Mouse (Mus musculus) erythroid progenitor cell, adult 5-6 weeks (primary cell): Measurements from ENCODE around the gene Clasp2. TPM values are rescaled to one million over a fixed set of nuclear protein-coding genes. Genes with fewer than 3 reads are reported as not detected.

Experiments
- ATAC-seq: replicated peaks from 2 replicates; pipeline ENCODE4 v1.8.0; 2016; ENCODE audit warnings: moderate number of reproducible peaks, mild to moderate bottlenecking, moderate TSS enrichment, inconsistent platforms; ENCODE audit not compliant: poor library complexity, low FRiP score, severe bottlenecking
- total RNA-seq, 2 experiments: library from RNA; stranded (forward) in 1 of 2; stranded (reverse) in 1 of 2; fragments of 150-400 nt in 1 of 2; fragments of 186-747, 209-891 nt in 1 of 2; gene quantifications; 2 replicates each; pipeline versions ENCODE4 v1.2.3 to v1.2.4; 2015 to 2017; ENCODE audit warnings: low replicate concordance in 2 of 2

The Clasp2 gene
- total RNA-seq, 2 experiments from 2014 or later, result 25.6 to 31.3 TPM

DNA sequence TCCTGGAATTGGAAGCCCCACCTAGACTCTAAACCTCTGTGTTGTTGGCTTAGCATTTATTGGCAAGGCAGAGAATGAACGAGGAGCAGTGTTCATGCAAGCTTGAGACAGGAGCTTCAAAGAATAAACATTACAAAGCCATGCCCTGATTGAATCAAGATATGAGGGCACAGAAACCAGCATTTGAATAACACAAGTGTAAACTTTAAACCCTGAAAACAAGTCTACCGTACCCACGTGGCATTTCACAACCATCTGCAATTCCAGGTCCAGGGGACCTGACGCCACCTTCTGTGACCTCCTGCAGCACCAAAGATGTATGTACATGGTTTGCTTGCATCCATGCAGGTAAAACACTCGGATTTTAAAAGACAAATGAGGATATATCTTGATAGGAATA is 181.4 kb downstream of the Clasp2 start:
- no peak for ATAC-seq

DNA sequence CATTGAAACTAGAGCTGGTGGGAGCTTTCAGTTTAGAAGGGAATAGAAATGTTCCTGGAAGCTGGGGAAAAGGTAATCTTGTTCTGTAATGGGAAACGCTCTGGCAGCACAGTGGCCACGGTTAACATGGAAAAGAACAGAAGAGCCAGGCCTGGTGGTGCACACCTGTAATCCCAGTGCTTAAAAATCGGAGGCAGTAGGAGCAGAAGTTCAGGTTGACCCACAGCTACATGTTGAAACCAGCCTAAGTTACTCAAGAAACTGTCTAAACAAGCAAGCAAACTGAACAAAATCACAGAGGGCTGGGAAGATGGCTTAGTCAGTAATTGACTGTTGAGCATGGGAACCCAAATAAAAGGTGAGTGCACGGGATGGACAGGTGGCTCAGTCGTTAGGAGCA is 183.6 kb downstream of the Clasp2 start:
- ATAC-seq, result no peak

DNA sequence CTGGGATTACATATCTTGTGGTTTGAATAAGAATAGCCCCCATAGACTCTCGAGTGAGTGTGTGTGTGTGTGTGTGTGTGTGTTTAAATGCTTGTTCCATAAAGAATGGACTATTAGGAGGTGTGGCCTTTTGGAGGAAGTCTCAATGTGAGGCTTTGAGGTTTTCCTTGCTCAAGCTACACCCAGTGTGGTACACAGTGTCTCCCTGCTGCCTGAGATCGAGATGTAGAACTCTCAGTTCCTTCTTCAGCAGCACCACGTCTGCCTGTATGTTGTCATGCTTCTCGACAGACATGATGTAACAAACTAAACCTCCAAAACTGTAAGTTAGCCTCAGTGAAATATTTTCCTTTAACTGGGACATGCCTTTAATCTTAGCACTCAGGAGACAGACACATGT is 187.3 kb downstream of the Clasp2 start:
- no peak for ATAC-seq

DNA sequence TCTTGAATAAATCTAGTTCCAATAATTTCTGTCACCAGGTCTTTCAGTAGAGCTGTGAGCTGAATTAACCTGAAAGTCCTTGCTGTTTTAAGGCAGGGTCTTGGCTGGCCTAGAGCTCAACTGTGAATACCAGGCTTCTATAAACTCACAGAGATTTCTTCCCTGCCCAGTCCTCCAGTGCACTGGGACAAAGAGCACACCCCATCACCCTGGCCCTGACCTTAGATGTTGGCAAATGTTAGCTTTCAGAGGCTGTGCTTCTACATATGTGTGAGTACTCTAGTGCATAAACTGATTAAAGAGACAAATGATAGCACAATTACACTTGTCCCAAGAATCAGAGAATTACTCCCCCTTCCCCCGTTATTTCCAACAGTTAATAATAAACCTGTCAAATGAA is 188.4 kb downstream of the Clasp2 start:
- no peak for ATAC-seq

DNA sequence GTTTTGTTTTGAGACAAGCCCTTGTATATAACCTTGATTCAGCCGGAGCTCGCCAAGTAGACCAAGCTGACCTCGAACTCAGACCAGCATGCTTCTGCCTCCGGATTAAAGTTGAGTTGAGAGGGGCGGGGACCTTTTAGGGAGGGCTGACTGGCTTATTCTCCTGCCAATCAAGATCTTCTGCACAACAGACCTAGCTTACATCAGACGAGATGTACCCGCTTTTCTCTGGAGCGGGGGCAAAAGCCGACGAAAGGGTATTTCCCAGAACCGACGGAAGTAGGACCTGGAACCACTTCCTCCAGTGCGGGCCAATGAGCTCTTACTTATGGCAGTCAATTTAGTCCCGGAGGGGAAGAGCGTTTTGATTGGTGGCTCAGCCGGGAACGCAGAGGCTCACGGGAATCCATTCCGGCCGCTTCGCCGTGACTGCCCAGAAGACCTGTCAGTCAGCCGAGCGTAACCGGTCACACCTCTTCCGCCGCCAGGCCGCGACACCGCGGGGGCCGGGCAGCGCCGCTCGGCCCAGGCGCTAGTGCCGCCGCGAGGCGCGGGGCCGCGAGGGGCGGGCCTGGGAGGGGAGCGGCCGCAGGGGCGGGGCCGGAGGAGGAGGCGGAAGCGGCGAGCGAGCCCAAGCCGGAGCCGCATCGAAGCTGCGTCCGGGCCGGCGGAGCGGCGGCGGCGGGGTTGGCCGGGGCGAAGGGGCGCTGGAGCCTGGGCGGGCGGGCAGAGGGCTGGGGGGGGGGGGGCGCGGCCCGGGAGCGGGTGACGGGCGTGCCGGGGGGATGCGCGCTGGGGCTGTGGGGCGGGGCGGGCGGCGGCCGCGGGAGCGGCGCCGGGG is 189.5 kb downstream of the Clasp2 start, which contains the start of gene Ubp1:
Gene Ubp1 (plus strand): TSS at position 401 of the 841 bp plus-strand sequence.
- peak; percentile 95 for ATAC-seq

DNA sequence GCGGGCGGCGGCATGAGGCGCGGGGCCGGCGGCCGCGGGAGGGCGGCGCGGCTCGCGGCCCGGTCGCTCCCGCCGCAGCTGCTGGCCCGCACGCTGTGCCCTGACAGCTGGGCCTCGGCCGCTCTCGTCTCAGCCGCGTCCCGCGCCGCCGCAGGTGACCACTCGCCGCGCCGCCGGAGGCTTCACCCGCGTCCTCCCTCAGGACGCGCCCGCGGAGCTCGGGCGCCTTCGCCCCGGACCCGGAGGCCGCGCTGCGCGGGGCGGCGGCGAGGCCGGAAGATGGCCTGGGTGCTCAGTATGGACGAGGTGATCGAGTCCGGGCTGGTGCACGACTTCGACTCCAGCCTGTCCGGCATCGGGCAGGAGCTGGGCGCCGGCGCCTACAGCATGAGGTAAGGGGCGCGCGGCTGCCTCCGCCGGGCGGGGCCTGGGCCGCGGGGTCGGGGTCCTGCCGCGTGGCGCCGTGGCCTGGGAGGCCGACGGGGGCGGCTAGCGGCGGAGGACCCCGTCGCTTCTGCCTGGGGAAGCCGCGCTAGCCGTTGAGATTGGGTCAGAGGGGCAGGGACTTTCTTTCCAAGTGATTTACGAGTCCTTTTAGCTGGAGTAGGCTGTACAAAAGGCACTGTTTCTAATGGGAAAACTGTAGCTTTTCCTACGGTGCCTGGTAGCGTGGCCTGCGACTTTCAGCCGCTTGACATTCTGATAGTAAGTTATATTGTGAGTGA is 190.3 kb downstream of the Clasp2 start:
- peak; percentile 5; the same call in 1 of the 2 replicates for ATAC-seq

DNA sequence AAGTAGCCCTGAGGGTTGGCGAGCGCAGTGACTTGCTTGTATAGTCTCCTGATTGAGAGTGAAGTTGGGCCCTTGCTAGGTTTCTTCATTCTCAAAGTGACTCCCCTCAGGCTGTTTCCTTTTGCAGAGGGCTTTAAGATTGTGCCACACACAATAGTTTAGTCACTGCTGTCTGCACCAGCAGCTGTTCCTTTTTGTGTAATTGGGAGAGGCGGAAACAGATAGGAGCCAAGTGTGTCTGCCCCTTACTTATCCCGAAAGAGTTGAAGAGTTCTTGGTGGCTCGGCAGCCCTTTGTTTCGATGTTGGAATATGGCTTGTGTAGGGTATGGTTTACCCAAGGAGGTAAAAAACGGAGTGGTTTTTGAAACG is 190.8 kb downstream of the Clasp2 start:
- peak; percentile 17; the same call in 1 of the 2 replicates for ATAC-seq

DNA sequence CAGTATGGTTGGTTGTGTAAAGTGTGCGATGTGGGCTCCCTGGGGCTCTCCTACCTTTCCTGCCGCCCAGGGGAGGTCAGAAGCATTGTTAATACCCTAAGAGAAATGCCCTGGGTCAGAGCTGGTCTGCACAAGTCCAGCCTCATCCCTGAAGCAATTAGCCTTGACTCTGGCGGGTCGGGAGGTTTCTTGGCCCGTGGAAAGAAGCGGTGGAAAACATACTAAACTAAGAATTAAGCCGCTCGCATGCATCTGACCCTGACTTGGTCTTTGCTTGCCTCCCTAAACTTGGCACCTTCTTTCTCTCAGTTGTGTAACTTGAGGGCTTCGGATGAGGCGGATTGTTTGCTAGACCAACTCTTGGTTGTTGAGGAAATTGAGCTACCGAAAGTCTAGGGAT is 191.2 kb downstream of the Clasp2 start:
- ATAC-seq, result no peak

DNA sequence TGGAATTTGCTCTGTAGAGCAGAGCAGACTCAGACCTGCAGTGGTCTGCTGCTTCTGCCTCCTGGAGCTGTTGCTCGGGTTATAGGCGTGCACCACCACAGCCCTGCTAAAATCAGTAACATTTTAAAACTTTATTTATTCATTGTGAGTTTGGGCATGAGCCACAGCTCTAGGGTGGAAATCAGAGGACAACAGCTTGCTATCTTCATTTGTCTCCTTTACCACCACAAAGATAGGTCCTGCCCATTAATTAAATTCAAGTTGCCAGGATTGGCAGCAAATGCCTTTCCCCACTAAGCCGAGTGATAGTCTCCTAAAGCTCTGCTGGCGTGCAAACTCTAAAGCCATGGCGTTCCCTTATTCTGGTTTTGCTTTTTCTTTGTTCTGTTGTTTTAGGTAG is 194.4 kb downstream of the Clasp2 start:
- ATAC-seq, result no peak

DNA sequence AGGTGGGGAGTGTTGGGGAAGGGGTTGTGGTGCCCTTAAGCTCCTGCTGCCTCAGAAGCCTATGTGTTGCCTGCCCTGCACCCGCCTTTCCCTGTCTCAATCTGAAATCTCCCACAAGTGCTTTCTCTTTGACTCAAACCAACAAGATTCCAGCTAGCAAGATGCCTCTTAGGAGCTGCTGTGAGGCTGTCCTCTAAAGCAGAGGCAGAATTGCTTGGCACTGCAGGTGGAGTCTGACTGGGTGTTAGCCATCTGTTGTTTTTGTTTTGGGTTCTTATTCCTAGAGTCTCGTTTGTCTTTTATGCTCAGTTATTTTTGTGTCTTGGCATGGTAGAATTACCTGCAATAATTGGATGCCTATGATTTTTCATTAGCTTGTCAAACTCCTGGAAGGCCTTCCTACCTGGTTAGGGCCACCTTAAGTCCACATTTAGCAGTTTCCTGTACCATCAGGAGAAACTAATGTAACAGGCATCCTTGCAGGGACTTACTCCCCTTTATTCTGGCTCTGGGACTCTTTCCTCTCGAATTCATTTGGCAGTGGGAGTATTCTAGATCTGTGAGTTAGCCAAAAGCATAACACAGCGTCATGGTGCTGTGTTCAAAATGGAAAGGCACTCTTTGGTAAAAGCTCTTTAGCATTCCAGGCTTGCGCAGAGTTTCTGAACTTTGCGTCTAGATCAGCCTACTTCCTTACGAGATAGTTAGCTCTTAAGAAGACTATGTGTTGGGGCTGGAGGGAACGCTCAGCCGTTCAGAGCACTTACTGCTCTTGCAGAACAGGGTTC is 198.0 kb downstream of the Clasp2 start:
- ATAC-seq, result no peak

DNA sequence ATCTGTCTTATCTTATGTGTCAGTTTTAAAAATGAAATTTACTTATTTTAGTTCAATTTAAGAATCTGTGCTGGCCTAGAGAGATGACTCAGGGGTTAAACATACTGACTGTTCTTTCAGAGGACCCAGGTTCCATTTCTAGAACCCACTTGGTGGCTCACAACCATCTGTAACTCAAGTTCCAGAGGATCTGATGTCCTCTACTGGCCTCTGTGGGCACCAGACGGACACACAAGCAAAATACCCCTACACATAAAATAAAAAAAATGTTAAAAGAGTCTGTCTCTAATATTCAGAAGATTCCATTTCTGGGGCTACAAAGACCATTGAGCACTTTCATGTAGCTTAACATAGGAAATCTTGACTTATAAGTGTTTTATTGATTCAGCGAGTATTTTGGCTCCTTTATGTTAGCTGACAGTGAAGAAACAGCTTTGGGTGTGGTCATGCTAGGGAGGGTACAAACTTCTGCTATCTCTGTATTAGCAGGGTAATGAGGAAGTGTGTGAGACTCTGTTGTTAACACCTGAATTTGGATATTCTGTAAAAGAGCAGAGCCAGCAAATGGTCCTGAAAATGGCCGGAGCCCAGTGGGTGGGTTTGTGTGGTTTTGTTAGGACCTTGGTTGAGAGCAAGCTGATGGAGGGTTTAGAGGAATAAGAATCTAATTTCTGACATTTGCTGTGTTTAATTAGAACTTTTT is 200.0 kb downstream of the Clasp2 start:
- peak; percentile 94 for ATAC-seq

DNA sequence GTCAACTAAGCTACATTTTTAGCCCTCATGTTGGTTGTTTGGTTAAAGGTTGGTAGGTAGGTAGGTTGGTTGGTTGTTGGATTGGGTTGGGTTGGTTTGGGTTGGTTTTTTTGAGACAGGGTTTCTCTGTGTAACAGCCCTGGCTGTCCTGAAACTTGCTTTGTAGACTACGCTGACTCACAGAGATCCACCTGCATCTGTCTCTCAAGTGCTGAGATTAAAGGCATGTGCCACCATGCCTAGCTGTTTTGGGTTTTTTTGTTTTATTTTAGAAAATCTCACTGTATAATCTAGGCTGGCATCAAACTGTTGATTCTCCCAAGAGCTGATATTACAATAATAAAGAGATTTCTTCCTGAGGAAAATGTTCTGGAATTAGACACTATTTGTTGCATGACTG is 202.1 kb downstream of the Clasp2 start:
- ATAC-seq, result no peak

DNA sequence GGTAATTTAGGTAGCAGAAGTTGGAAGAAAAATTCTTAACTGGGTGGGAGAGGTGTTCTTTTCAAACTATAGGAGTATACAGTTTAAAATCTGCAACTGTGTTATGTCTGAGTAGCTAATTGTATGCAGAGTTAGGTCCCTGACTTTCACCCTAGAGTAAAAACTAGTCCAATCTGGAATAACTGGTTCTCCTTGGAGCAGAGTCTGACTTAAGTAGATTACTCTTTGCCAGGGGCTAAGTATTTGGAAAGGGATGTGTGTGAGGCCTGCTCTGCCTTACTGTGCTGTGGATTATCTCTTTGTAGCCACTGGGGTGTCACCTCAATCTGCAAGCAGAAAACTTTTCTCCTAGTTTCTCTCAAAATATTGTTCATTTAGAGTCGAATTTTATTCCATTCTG is 205.9 kb downstream of the Clasp2 start:
- ATAC-seq, result no peak

DNA sequence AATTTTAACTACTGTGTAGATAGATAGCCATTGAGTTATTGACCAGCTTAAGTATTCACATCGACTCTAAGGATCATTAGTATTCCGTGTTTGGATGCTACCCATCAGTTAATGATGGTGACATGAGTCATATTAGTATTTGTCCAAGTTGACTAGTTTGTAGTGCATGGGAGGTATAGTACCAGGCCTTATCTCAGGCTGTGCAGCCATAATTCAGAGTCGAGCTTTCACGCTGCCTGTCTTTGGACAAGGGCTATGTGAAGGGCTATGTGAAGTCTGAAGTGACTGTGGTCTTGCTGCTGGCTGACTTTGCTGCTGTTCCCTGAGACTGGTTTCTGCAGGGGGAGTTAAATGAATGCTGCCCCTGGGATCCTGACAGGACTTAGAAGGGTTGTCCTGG is 216.5 kb downstream of the Clasp2 start:
- no peak for ATAC-seq

DNA sequence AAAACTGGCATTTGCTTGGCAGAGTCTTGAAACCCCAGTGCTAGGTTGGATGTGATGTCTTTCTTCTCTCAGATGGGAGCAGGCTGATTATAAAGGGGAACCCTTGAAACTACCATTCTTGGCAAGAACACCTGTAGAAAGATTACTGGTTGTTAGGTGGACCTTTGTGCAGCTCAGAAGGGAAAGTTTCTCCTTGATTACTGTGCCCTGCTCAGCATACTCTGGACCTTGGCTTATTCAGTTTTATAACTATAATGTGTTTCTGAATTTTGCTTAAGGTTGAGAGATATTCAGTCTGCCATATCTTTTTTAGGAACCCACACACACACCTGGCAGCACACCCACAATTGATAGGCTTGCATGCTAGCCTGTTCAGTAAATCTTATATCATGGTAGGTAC is 222.4 kb downstream of the Clasp2 start:
- no peak for ATAC-seq

DNA sequence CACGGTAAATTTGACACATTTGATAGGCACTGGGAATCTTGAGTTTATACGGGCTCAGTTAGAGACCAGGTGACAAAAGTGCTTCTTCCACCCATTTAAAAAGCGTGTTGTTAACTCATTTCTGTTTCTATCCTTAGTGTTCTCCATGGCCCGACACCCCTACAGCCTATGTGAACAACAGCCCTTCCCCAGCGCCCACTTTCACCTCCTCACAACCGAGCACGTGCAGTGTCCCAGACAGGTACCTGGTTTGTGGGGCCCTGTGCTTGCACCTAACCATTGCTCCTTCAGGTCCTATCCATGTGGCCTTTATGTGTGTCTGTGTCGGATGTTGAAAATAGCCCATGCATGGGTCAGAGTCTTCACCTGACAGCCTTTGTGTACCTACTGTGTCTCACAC is 223.1 kb downstream of the Clasp2 start:
- ATAC-seq, result no peak

DNA sequence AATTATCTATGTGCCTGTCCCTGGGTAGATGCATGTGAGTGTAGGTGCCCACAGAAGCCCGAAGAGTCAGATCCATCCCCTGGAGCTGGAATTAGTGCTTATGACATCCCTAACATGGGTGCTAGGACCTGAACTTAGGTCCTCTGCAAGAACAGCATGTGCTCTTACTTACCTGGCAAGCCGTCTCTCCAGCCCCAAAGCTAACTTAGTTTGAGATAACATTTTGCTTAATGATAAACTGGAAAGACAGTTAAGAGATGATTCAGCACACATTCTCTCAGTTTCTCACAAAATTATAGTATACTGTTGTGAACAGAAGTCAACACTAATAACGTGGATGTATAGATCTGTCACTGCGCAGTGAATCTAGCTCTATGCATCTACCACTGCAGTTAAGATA is 225.6 kb downstream of the Clasp2 start:
- ATAC-seq, result no peak

DNA sequence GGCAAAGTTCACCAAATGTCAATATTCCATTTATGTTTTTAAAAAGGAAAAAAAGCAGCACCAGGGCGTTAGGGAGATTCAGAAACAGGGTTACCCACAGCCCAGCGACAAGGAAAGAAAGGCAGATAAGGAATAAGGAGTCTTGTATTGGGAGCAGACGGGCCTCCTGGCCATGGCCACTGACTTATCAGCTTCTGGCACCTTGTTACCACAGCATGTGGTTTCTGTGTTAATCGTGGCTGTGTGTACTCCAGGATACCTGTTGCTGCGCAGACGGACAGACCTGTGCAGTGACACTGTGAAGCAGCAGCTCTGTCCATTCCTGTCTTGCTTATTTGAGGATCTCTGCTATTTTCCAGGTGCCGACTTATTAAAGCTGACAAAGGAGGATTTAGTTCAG is 227.7 kb downstream of the Clasp2 start:
- ATAC-seq, result peak; percentile 88
